Mouse (Mus musculus): ENCODE data around the gene Olfr701. TPM values are rescaled to one million over a fixed set of nuclear protein-coding genes. Genes with fewer than 3 reads are reported as not detected.

Gene Olfr701
- not detected for total RNA-seq (2022)

DNA sequence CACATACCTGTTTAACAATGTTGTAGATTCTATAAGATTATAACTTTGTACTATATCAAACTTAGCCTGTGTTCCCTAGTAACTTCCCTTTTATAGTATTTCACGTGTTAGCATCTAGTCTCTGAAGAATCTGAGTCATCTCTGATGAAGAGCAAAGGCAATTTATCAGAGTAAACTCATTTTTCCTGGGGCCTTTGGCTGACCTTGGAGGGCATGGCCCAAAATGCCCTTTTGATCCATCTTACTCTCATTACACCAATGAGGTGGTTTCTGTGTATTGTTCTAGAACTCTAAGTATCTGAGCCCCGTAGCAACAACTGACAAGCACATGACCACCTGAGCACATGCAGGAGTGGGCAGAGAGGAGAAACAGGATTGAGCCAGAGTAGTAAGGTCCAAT lies at the start of gene Olfr701:
TSS of gene Olfr701 (plus strand) at position 301 of the 400 bp plus-strand sequence.
- no peak for DNase-seq (ENCODE audit: low spot score in 2 of 2)

GRCm38 (mm10) chr7:106788330-106788729 lies 25.6 kb upstream of the Olfr701 start:
- DNase-seq (ENCODE audit: low spot score in 2 of 2): no peak

- DNase-seq (ENCODE audit: low spot score in 2 of 2): no peak
Measured at GRCm38 (mm10) chr7:106793098-106793497, 20.8 kb upstream of the Olfr701 start, which contains the start of gene Olfr699. Olfr699 (minus strand) TSS chr7:106793198.

DNA sequence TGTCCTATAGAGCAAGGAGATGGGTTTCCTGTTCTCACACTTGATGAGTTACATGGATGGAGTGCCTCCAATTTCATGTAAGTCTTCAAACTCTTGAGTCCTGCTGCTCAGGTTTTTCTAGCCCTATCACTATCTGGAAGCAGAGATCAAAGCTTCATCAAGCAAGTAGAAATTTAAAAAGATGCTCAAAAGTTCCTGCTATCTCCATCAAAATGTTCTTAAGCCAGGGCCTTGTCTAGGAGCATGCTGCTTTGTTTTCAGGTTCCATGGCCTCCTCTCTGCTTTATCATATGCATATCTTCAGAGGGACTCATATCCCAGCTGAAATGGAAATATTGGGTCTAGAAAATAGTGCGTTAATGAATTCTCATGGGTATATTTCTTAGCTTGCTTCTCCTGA lies 5.2 kb upstream of the Olfr701 start, which contains the start of gene Olfr700:
TSS of gene Olfr700 (minus strand) at position 101 of the 400 bp plus-strand sequence.
- DNase-seq (ENCODE audit: low spot score in 2 of 2): no peak

DNA sequence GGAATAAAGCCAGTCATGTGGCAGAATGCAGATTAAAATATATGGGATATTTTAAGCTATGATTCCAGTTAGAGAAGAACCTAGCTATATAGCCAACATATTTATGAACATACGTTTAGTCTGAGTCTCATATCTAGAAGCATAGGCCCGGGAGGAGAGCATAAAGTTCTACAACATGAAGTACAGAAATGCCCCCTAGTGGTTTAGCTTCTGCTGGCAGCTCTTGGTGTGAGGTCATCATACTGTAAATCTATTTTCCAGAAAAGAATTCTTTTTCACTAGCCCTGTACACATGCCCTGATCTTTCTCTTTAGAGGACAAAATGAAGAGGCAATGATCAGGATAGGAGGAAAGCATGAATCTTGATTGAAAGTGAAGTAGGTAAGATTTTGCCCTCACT lies 1.8 kb downstream of the Olfr701 start:
- DNase-seq (ENCODE audit: low spot score in 2 of 2): no peak

DNA sequence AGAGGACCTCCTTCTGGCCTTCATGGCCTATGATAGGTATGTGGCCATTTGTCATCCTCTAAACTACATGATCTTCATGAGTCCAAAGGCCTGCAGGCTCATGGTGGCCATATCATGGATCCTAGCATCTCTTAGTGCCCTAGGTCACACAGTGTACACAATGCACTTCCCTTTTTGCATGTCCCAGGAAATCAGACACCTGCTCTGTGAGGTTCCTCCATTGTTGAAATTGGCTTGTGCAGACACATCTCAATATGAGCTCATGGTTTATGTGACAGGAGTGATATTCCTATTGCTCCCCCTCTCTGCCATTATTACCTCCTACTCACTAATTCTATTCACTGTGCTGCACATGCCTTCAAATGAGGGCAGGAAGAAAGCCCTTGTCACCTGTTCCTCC lies 4.5 kb downstream of the Olfr701 start:
- no peak for DNase-seq (ENCODE audit: low spot score in 2 of 2)

- no peak for DNase-seq (ENCODE audit: low spot score in 2 of 2)
Measured at GRCm38 (mm10) chr7:106833793-106834192, 19.9 kb downstream of the Olfr701 start, which contains the start of gene Olfr702. Olfr702 (minus strand) TSS chr7:106833893.

DNA sequence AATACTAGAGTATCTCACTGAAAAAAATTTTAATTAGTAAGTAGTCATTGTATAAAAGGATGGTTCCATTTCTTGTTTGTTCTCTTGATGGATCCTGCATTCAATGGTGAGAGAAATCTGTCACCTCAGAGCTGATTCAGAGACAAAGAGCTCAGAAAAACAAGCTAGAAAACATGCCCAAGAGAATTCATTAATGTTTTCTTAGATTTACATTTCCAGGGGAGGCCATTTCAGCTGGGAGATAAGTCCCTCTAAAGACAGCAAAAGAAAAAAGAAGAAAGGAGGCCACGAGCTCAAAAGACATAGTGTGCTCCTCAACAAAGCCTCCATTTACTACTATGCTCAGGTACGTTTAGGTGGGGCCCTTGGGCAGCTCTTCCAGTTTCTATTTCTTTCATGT lies 29.1 kb downstream of the Olfr701 start, which contains the start of gene Olfr703:
TSS of gene Olfr703 (plus strand) at position 301 of the 400 bp plus-strand sequence.
- no peak for DNase-seq (ENCODE audit: low spot score in 2 of 2)

- DNase-seq (ENCODE audit: low spot score in 2 of 2): no peak
Measured at GRCm38 (mm10) chr7:106862885-106863284, 49.0 kb downstream of the Olfr701 start, which contains the start of gene Olfr704. Olfr704 (plus strand) TSS chr7:106863185.

Other genes with a start within 250 kb of the Olfr701 start
- gene Olfr693, start 133.5 kb upstream of the Olfr701 start, total RNA-seq (2022): not detected
- gene Olfr694, start 122.3 kb upstream of the Olfr701 start, total RNA-seq (2022): not detected
- gene Olfr695, start 97.7 kb upstream of the Olfr701 start, total RNA-seq (2022): not detected
- gene Olfr697, start 71.7 kb upstream of the Olfr701 start, total RNA-seq (2022): not detected
- gene Olfr698, start 58.7 kb upstream of the Olfr701 start, total RNA-seq (2022): not detected
- not detected for gene Olfr699, start 20.9 kb upstream of the Olfr701 start, total RNA-seq (2022)
- gene Olfr700, start 5.3 kb upstream of the Olfr701 start, total RNA-seq (2022): not detected
- gene Olfr702, start 19.8 kb downstream of the Olfr701 start, total RNA-seq (2022): not detected
- gene Olfr703, start 29.2 kb downstream of the Olfr701 start, total RNA-seq (2022): not detected
- not detected for gene Olfr704, start 49.1 kb downstream of the Olfr701 start, total RNA-seq (2022)
- not detected for gene Olfr705, start 62.8 kb downstream of the Olfr701 start, total RNA-seq (2022)
- gene Olfr706, start 74.0 kb downstream of the Olfr701 start, total RNA-seq (2022): not detected
- gene Olfr707, start 87.1 kb downstream of the Olfr701 start, total RNA-seq (2022): not detected
- not detected for gene Olfr1532-ps1, start 93.9 kb downstream of the Olfr701 start, total RNA-seq (2022)
- not detected for gene Olfr709-ps1, start 118.1 kb downstream of the Olfr701 start, total RNA-seq (2022)
- gene Olfr710, start 134.2 kb downstream of the Olfr701 start, total RNA-seq (2022): not detected
- gene Olfr6, start 149.8 kb downstream of the Olfr701 start, total RNA-seq (2022): under 1 TPM in 1 of 4 experiments, not detected in 3; 0.12 TPM
- gene Olfr711, start 161.3 kb downstream of the Olfr701 start, total RNA-seq (2022): not detected
- gene Olfr2, start 191.9 kb downstream of the Olfr701 start, total RNA-seq (2022): not detected
- gene Olfr713, start 217.0 kb downstream of the Olfr701 start, total RNA-seq (2022): not detected